Mouse (Mus musculus) cerebellum, adult 2 months (tissue): ENCODE data around the gene Kat8. TPM values are rescaled to one million over a fixed set of nuclear protein-coding genes. Genes with fewer than 3 reads are reported as not detected.
"Not testable (repeated sequence)": the region's sequence is repeated elsewhere in the genome, so short reads cannot be mapped to it uniquely, and the experiment has no call there.

Experiments
- DNase-seq, 2 experiments: peaks; one replicate each; pipeline ENCODE4 v3.0.0; 2021
- H3K27ac ChIP-seq: fragments of 200-500 bp; 2 replicates; pipeline ENCODE4 v1.5.1; 2012; ENCODE audit warnings: low read length, control low read depth, inconsistent platforms; ENCODE audit not compliant: insufficient read depth
- H3K27me3 ChIP-seq: fragments of 200-500 bp; 2 replicates; pipeline ENCODE4 v1.6.1; 2012; ENCODE audit warnings: inconsistent platforms, mild to moderate bottlenecking, low read length, moderate library complexity; ENCODE audit not compliant: control insufficient read depth, insufficient read depth
- H3K4me1 ChIP-seq: fragments of 200-500 bp; 2 replicates; pipeline ENCODE4 v1.6.1; 2011; ENCODE audit warnings: low read length; ENCODE audit not compliant: control insufficient read depth, insufficient read depth
- H3K4me3 ChIP-seq: fragments of 200-500 bp; replicated peaks from 2 replicates; pipeline ENCODE3; 2011; ENCODE audit warnings: mild to moderate bottlenecking, low read depth, low read length, control low read depth; ENCODE audit not compliant: insufficient read depth
- CTCF ChIP-seq: fragments of 200-500 bp; IDR thresholded peaks from 2 replicates; pipeline ENCODE4 v1.5.1; 2011; ENCODE audit warnings: low read depth, mild to moderate bottlenecking, control low read depth, low read length, moderate library complexity, borderline replicate concordance; ENCODE audit not compliant: insufficient read depth
- POLR2A ChIP-seq: fragments of 200-500 bp; IDR thresholded peaks from 2 replicates; pipeline ENCODE4 v1.6.1; 2011; ENCODE audit warnings: low read length, control low read depth, borderline replicate concordance; ENCODE audit not compliant: insufficient read depth
- WGBS: fragments of 180-500 bp; shearing (Covaris S2); methylation state at CpG from one replicate; pipeline ENCODE4 v1.1.7; 2018; 5-methylcytosine and 5-hydroxymethylcytosine counted together
- polyA plus RNA-seq: library from polyadenylated mRNA; depleted of rRNA; stranded (reverse); fragments of >200 nt; gene quantifications from 2 replicates; pipeline ENCODE4 v1.2.3, GENCODE M21; 2012

The Kat8 gene
- polyA plus RNA-seq, 1 experiment, result 49.1 TPM

DNA sequence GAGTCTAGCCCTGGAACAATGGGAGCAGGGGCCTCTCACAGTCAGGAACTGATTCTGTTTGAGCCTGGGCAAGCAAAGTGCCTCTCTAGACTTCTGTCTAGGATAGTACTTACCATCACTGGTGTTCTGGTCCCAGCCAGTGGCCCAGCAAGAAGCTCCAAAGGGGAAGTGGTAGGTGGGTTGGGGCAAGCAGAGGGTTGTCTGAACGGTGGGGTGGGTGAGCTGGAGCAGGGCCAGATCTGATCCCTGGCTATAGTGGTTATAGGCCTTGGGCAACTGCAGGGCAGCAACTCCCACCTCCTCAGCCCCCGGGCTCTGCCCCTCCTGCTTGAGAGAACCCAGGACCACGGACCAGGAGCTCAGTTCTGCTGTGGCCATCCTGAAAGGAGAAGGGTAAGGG is 23.5 kb upstream of the Kat8 start:
- Histone ChIP-seq H3K27ac (no peak overlapping the region), H3K27me3 (no peaks in the 10 kb centered on the region), H3K4me3 (no peak overlapping the region), H3K4me1 (peaks cover 2% of the 10 kb centered on the region)
- 49% methylated on average over 3 of the region's 3 CpGs for WGBS
- TF ChIP-seq POLR2A (no peak), CTCF (no peak)
- no peak for DNase-seq

DNA sequence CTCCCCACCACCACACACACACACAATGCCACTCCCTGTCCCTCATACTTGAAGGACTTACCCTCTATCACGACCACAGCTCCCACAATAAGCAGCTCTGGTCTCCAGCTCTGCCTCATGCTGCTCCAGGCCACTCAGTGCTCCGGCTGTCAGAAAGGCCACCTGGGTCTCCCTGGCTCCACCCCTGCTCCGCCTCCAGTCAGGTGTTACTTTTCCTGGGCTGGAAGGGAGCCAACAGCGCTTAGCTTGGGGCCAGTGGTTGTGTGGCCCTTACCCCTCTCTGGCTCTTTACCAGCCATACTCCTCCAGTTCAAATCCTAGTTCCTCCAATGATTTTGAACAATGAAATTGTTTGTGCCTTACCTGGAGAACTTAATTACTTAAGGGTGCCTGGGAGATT is 21.5 kb upstream of the Kat8 start, which contains the start of gene Prss53:
TSS of gene Prss53 (minus strand) at position 173 of the 400 bp plus-strand sequence.
- TF ChIP-seq CTCF, result no peak
- no peak for TF ChIP-seq POLR2A

DNA sequence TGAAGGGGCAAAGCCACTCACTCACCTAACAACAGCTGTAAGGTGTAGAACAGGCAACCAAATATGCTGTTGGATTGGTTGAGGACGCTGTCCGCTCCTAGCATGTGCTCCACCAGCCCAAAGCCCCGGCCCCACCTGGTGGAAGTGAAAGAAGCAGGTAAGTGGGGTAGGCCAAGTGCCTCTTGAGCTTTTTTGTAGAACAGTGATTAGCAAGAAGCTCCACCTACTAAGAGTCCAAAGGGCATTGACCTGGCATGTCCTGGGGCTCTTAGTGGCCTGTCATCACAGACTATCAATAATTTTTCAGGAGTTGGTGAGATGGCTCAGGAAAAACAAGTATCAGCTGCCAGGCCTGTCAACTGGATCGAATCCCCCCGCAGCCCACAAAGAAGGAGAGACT is 17.8 kb upstream of the Kat8 start:
- 71% methylated on average over 5 of the region's 5 CpGs for WGBS
- no peak overlapping the region for H3K27ac ChIP-seq
- H3K27me3 ChIP-seq, result no peaks in the 10 kb centered on the region
- H3K4me1 ChIP-seq, result peaks cover 4% of the 10 kb centered on the region; the same call in 1 of the 2 replicates
- peak overlapping the region; percentile 66 for H3K4me3 ChIP-seq
- TF ChIP-seq POLR2A, result no peak
- DNase-seq, result no peak

More for the DNA sequence above, 21.5 kb upstream of the Kat8 start, which contains the start of gene Prss53:
- H3K4me1 ChIP-seq, result peaks cover 4% of the 10 kb centered on the region; the same call in 1 of the 2 replicates
- 25% methylated on average over 4 of the region's 4 CpGs for WGBS
- no peaks in the 10 kb centered on the region for H3K27me3 ChIP-seq
- no peak within 1 kb of the TSS for H3K27ac ChIP-seq
- no peak within 1 kb of the TSS for H3K4me3 ChIP-seq
- DNase-seq, result no peak

DNA sequence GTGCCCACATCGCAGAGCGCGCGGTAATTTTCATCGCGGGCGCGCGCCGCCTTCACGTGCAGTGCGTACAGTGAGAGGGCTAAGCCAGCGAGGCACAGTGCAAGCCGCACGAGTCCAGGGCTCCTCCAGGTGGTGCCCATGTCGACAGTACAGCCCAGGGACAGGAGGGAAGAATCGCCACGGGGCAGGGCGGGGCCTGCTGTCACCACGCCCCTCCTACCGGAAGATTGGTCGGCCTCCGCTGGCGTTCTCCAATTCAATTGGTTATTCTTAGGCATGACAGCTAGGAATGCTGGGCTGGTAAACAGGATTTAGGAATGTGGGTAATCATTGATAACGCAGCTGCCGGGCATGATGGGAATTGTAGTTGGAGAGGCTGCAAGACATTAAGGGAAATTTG is 16.9 kb upstream of the Kat8 start, which contains the start of the genes Gm21974 and Vkorc1:
TSS of gene Gm21974 (minus strand) at position 13 of the 400 bp plus-strand sequence.
TSS of gene Vkorc1 (minus strand) at position 176 of the 400 bp plus-strand sequence.
- under 1% methylated on average over 26 of the region's 26 CpGs for WGBS
- peak within 1 kb of the TSS; percentile 3; the same call in 1 of the 2 replicates for H3K27ac ChIP-seq
- peak; percentile 97 to 98 for DNase-seq
- peaks cover 4% of the 10 kb centered on the region; the same call in 1 of the 2 replicates for H3K4me1 ChIP-seq
- H3K4me3 ChIP-seq, result peak within 1 kb of the TSS; percentile 66
- no peaks in the 10 kb centered on the region for H3K27me3 ChIP-seq
- TF ChIP-seq CTCF (peak; percentile 53; the same call in 1 of the 2 replicates), POLR2A (peak; percentile 86)

DNA sequence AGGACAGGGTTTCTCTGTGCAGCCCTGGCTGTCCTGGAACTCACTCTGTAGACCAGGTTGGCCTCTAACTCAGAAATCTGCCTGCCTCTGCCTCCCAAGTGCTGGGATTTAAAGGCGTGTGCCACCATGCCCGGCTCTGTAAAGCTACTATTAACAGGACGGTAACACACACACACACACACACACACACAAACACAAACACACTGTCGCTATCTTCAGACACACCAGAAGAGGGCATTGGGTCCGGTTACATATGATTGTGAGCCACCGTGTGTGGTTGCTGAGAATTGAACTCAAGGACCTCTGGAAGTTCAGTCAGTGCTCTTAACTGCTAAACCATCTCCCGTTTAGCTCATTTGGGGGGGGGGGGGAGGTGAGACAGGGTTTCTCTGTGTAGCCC is 16.4 kb upstream of the Kat8 start:
- not testable (repeated sequence) for H3K27me3 ChIP-seq, DNase-seq, H3K27ac ChIP-seq, H3K4me1 ChIP-seq, H3K4me3 ChIP-seq
- WGBS, result 62% methylated on average over 7 of the region's 7 CpGs

DNA sequence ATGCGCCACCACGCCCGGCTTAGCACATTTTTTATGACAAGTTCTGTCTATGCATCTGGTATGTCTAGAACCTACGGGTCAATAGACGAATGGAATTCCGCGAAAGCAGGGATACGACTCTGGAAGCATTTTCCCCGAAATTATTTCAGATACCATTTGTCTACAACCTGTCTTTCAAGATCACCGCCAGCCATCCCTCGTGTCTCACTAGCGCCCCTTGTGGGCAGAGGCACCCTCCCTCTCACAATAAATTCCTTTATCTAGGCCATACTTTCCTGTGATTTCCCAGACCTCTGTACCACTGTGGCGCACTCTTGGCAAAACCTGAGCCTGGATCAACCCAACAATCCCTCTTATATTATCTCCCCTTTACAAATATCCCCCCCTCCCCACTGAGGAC is 15.9 kb upstream of the Kat8 start:
- no peak overlapping the region for H3K27ac ChIP-seq
- TF ChIP-seq POLR2A (no peak), CTCF (peak; percentile 78)

DNA sequence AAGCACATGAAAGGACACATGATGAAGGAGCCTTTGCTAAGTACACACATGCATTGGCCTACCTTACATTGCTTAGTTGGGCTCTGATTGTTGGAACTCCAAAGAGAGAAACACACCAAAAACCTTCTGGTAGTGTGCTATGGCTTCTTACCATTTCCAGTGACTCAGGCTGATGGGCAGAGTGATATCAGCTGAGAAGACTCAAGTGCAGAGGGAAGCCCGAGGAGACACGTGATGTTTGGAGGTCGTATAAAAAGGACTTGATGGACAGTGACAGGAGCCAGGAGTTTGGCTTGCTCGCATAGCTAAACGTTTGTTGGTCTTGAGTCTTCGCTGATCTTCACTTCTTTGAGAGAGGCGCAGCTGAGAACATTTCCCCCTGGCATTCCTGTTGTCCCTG is 14.8 kb upstream of the Kat8 start:
- peaks cover 4% of the 10 kb centered on the region; the same call in 1 of the 2 replicates for H3K4me1 ChIP-seq
- no peak for TF ChIP-seq CTCF
- TF ChIP-seq POLR2A, result no peak
- H3K4me3 ChIP-seq, result no peak overlapping the region
- no peak for DNase-seq
- no peaks in the 10 kb centered on the region for H3K27me3 ChIP-seq
- no peak overlapping the region for H3K27ac ChIP-seq
- WGBS, result 85% methylated on average over 7 of the region's 7 CpGs

More for the DNA sequence above, 15.9 kb upstream of the Kat8 start:
- Histone ChIP-seq H3K27me3 (no peaks in the 10 kb centered on the region), H3K4me3 (no peak overlapping the region), H3K4me1 (peaks cover 4% of the 10 kb centered on the region; the same call in 1 of the 2 replicates)
- 50% methylated on average over 13 of the region's 13 CpGs for WGBS
- DNase-seq, result peak; percentile 63 to 73

DNA sequence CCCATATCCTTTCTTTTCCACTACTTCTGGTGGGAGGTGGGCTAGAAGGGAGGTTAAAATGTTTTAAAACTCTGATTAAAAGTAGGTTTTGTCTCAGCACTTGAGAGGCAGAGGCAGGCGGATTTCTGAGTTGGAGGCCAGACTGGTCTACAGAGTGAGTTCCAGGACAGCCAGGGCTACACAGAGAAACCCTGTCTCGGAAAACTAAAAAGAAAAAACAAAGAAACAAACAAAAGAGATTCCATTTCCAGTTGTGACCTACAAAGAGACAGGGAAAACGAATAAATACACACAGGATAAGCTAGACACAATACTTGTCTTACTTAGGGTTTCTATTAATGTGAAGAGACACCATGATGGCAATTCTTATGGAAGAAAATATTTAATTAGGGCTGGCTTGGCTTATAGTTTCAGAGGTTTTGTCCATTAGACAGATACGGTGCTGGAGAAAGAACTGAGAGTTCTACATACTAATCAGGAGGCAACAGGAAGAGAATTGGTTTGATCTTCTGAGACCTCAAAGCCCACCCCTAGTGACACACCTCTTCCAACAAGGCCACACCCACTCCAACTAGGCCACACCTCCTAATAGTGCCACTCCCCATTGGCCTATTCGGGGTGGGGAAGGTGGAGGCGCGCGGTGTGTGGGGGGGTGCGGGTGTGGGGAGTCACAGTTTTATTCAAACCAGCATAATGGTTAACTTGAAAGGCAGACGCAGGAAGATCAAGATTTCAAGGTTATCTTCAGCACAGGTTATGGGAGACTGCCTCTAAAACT is 13.9 kb upstream of the Kat8 start:
- WGBS, result 33% methylated on average over 10 of the region's 10 CpGs
- H3K27me3 ChIP-seq, result no peaks in the 10 kb centered on the region
- no peak for DNase-seq
- no peak overlapping the region for H3K27ac ChIP-seq
- no peak for TF ChIP-seq POLR2A
- no peak for TF ChIP-seq CTCF
- no peak overlapping the region for H3K4me3 ChIP-seq
- peaks cover 4% of the 10 kb centered on the region; the same call in 1 of the 2 replicates for H3K4me1 ChIP-seq
